Mouse (Mus musculus) olfactory bulb, adult 2 months (tissue): ENCODE data around the gene Acbd7. TPM values are rescaled to one million over a fixed set of nuclear protein-coding genes. Genes with fewer than 3 reads are reported as not detected.

Experiments
- H3K27ac ChIP-seq: fragments of 200-500 bp; 2 replicates; pipeline ENCODE4 v1.5.1; 2012; ENCODE audit warnings: low read depth, low read length; ENCODE audit not compliant: insufficient read depth
- H3K4me1 ChIP-seq: fragments of 200-500 bp; 2 replicates; pipeline ENCODE4 v1.6.1; 2012; ENCODE audit warnings: low read length; ENCODE audit not compliant: control insufficient read depth, insufficient read depth
- H3K4me3 ChIP-seq: fragments of 200-500 bp; 2 replicates; pipeline ENCODE4 v1.5.1; 2012; ENCODE audit warnings: mild to moderate bottlenecking, low read depth, low read length, moderate library complexity; ENCODE audit not compliant: insufficient read depth
- CTCF ChIP-seq: fragments of 200-500 bp; IDR thresholded peaks from 2 replicates; pipeline ENCODE4 v1.5.1; 2012; ENCODE audit warnings: low read depth, mild to moderate bottlenecking, low read length, moderate library complexity; ENCODE audit not compliant: insufficient read depth
- POLR2A ChIP-seq: fragments of 200-500 bp; IDR thresholded peaks from 2 replicates; pipeline ENCODE4 v1.6.1; 2012; ENCODE audit warnings: mild to moderate bottlenecking, low read depth, low read length, moderate library complexity; ENCODE audit not compliant: insufficient read depth
- WGBS: fragments of 180-500 bp; shearing (Covaris S2); methylation state at CpG from one replicate; pipeline ENCODE4 v1.1.7; 2018; 5-methylcytosine and 5-hydroxymethylcytosine counted together
- polyA plus RNA-seq: library from polyadenylated mRNA; stranded (reverse); fragments of >200 nt; gene quantifications from 2 replicates; pipeline ENCODE4 v1.2.4, GENCODE M21; 2012; ENCODE audit warnings: low replicate concordance; ENCODE audit not compliant: missing spikeins, insufficient read depth, insufficient read length

The Acbd7 gene
- polyA plus RNA-seq, 1 experiment, result not detected

DNA sequence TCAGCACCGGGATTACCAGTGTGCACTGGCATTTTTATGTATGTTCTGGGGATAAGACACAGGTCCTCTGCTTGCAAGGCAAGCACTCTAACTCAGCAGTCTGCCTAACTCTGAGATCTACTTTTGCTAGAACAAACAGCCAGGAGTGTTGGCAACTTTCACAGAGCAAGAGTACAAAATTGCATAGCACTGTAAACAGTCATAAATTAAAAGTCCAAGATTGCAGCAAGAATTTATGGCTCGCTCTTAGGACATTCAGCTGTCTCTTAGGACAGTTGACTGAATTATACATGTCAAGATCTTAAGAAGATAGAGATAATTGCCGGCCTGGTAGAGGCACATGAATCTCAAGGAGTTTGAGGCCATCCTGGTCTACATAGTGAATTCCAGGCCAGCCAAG, 20.3 kb downstream of the Acbd7 start:
- Histone ChIP-seq H3K4me1 (no peaks in the 10 kb centered on the region), H3K4me3 (no peak overlapping the region), H3K27ac (no peak overlapping the region)
- WGBS, result 78% methylated on average over 3 of the region's 3 CpGs
- TF ChIP-seq CTCF (no peak), POLR2A (no peak)

DNA sequence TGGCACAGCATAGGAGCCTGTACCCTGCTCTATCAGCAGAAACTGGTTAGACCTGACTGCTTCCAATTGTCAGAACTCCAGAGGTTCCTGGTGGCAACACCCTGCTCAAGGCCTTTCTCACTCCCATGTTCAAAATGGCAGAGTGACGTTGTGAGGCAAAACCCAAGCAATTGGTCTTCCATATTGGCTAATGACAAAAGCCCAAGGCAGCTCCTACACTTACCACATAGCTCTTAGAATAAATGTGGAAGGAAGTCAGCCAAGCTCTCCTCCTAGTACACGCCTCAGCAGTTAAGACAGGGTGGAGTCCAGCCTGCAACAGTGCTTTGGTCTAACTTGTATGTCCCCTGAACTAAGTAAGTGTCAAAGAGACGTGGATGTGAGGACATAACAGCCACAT, 21.9 kb downstream of the Acbd7 start:
- TF ChIP-seq CTCF (no peak), POLR2A (no peak)

DNA sequence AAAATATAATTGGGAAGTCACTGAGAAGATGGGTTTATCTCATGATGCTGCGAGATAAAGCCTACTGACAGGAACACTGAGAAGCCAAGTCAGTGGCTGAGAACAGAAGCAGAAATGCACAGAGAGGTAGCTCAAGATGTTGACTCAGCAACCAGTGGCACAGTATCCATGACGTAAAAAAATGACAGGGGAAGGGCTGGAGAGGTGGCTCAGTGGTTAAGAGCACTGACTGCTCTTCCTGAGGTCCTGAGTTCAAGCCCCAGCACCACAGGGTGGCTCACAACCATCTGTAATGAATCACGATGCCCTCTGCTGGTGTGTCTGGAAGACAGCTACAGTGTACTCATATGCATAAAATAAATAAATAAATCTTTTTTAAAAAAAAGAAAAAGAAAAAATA, 25.1 kb downstream of the Acbd7 start:
- 86% methylated on average over 3 of the region's 3 CpGs for WGBS
- no peaks in the 10 kb centered on the region for H3K4me1 ChIP-seq
- TF ChIP-seq CTCF, result no peak
- TF ChIP-seq POLR2A, result no peak

More for the DNA sequence above, 21.9 kb downstream of the Acbd7 start:
- H3K4me3 ChIP-seq, result no peak overlapping the region
- H3K27ac ChIP-seq, result no peak overlapping the region
- 80% methylated on average over 3 of the region's 3 CpGs for WGBS
- H3K4me1 ChIP-seq, result no peaks in the 10 kb centered on the region

DNA sequence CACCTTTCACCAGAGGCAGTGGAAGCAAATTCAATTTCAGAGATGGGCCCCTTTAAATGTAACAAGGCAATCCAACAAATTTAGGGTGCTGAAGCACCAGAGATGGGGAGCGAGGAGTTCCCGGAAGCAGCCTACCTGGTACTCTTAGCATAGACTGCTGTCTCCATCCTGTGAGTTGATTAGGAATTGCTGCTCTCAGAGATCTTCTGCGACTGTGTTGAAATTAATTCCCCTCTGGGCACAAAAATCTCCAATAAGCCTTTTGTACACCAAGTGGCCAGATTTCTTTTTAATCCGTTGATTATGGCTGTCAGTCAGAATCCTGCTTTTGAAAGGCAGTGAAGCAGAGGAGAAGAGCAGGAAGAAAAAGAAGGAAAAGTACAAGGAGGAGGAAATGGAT, 29.2 kb downstream of the Acbd7 start:
- H3K27ac ChIP-seq, result no peak overlapping the region
- TF ChIP-seq CTCF, result no peak
- TF ChIP-seq POLR2A, result no peak
- H3K4me3 ChIP-seq, result no peak overlapping the region
- H3K4me1 ChIP-seq, result no peaks in the 10 kb centered on the region
- WGBS, result 20% methylated on average over 4 of the region's 4 CpGs

More for the DNA sequence above, 25.1 kb downstream of the Acbd7 start:
- Histone ChIP-seq H3K27ac (no peak overlapping the region), H3K4me3 (no peak overlapping the region)

DNA sequence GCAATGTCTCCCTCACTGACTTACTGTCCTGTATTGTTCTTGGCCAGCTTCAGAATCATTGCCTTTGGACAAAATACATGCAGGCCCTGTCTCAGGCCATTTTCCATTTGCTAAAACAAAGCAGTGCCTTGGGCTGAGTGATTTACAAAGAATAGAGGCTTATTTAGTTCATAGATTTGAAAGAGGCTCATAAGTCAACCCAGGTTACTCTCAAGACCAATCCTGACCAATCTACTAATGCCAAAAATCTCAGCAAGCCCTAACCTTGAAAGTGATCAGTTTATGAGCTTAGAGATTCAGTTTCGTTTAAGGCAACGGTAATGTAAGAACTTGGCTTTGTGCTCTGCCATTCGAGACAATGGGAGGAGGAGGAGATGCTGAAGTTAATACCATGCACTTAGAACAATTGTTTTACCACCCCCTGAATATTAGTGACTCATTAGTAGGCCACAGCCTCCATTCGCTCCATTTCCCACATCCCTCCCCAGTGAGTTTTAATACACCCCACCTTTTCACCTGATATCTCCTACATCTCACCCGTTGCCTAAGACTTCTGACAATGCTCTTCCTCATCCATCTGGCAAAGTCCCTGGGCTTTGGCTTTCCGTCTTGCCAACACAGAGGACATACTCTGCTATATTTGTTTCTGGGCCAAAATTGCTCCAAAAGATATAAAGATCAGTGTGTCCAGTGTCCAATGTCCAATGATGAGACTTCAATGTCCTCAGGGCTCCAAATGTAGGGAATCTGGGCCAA, 51.3 kb downstream of the Acbd7 start:
- H3K27ac ChIP-seq, result no peak overlapping the region
- 56% methylated on average over 6 of the region's 6 CpGs for WGBS
- no peaks in the 10 kb centered on the region for H3K4me1 ChIP-seq
- no peak overlapping the region for H3K4me3 ChIP-seq
- TF ChIP-seq POLR2A, result no peak
- TF ChIP-seq CTCF, result no peak

Other genes with a start within 250 kb of the Acbd7 start
- gene Fam171a1, start 221.9 kb upstream of the Acbd7 start, polyA plus RNA-seq, result not detected in 2 replicates
- gene Nmt2, start 52.0 kb upstream of the Acbd7 start, polyA plus RNA-seq, result not detected in 2 replicates
- not detected in 2 replicates for gene Rpp38, start 3.5 kb upstream of the Acbd7 start, polyA plus RNA-seq
- gene Olah, start 61.0 kb downstream of the Acbd7 start, polyA plus RNA-seq, result not detected in 2 replicates
- gene Meig1, start 86.5 kb downstream of the Acbd7 start, polyA plus RNA-seq, result not detected in 2 replicates
- not detected in 2 replicates for gene Dclre1c, start 88.0 kb downstream of the Acbd7 start, polyA plus RNA-seq
- not detected in 2 replicates for gene Suv39h2, start 138.9 kb downstream of the Acbd7 start, polyA plus RNA-seq
- not detected in 2 replicates for gene Gm45902, start 176.6 kb downstream of the Acbd7 start, polyA plus RNA-seq
- not detected in 2 replicates for gene Hspa14, start 176.6 kb downstream of the Acbd7 start, polyA plus RNA-seq
- gene Cdnf, start 176.9 kb downstream of the Acbd7 start, polyA plus RNA-seq, result not detected in 2 replicates
- gene Fam107b, start 234.3 kb downstream of the Acbd7 start, polyA plus RNA-seq, result 84.5 TPM in 1 of 2 replicates, not detected in the other